Mouse (Mus musculus) layer of hippocampus, adult 9-10 months (tissue): Measurements from ENCODE around the gene Gpr85.

Experiments
- DNase-seq: peaks from one replicate; pipeline ENCODE4 v3.0.0; 2022; ENCODE audit warnings: low spot score

Gene Gpr85

DNA sequence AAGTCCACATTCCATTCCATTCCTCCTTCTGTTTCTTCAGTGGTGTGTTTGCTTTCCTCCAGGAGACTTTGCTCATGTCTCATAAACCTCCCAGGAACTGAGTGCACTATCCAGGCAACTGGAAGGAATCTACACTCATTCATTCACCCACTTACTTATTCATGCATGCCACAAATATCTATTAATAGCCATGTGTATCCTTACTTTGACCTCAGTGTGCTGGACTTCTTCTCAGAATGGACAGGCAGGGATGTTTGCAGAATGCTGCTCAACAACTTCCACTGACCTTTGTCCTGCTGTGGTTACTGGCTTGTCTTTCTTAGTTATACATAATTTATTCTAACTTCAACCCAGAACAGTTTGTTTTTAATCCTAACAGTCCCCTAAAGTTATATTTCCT lies 23.1 kb downstream of the Gpr85 start:
- no peak for DNase-seq

DNA sequence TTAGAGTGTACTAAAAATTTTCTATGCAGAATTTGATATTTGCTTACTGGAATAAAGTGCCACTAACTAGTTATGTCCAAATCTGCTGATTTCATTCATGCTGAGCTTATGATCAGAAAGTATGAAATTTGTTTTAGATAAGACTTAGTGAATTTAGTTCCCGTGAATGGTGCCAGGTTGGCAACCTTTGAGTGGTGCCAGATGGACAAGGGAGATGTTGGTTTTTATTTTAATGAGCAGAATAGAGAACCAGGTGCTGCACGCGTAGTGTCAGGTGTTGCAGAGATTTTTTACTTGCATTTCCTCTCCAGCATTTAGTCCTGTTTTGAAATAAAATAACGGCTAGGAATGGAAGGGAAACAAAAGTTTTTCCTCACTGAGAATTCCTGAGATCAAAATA lies 27.6 kb downstream of the Gpr85 start:
- DNase-seq, result no peak

DNA sequence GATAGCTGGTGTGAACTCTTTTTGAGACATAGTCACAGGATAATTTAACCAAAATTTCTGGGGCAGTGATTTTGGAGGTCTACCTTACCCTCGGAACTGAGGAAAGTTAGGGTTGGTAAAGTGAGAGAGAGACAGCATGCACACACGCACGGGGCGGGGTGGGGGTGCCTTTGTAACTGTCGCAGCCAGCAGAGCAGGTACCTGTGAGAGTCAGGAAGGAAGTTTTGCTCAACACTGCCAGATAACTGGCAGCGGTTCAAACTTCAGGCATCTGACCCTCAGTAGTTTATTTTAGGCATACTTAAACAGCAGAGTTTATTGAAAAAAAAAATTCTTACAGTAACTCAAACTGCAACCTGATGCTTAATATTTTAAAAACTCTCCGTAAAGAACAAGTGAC lies 39.7 kb downstream of the Gpr85 start:
- DNase-seq, result no peak

DNA sequence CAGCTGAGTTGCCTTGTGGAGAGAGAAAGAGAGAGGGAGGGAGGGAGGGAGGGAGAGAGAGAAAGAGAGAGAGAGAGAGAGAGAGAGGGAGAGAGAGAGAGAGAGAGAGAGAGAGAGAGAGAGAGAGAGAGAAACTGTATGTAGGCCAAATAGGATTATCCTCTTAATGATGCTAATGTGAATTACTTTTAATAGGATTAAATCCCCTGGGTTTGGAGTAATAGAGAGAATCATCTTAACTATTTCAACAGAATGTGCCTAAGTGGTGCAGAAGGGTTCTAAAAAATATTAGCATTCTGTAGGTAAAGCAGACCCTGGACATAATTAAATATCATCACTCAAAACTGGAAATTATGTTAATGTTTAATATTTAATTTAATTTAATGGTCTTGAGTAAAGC lies 42.4 kb downstream of the Gpr85 start:
- no peak for DNase-seq
